In genomic region chr3:115946272-115946671, GRCm38 (mm10) we compare ENCODE assay signal across 25 mouse cellular contexts. TPM values are rescaled to one million over a fixed set of nuclear protein-coding genes. Genes with fewer than 3 reads are reported as not detected.
A peak's percentile ranks its signal among the peaks of the same experiment; 100 is the strongest.
DNase-seq lines count a peak whose midpoint lies in the region; ATAC-seq lines count a peak whose summit lies in the region.
"Had no signal": no experiment of that assay in that cellular context is flagged by ENCODE, and none has a peak within 500 bp of the region (broad histone marks: within the 10 kb centered on the region; RNA-seq: fewer than 3 reads in every experiment).

No protein-coding gene starts in this region.

- no peaks in the 10 kb centered on the region for H3K9me3 ChIP-seq in heart, embryonic 10.5 days
- no peaks in the 10 kb centered on the region for H3K9me3 ChIP-seq in midbrain, embryonic 11.5 days (ENCODE audit: control insufficient read depth, low read length)
- H3K9me3 ChIP-seq in midbrain, embryonic 13.5 days: no peaks in the 10 kb centered on the region
- H3K9me3 ChIP-seq in liver, embryonic 13.5 days (replicated peaks): no peaks in the 10 kb centered on the region
- H3K9me3 ChIP-seq in hindbrain, embryonic 13.5 days: no peaks in the 10 kb centered on the region
- H3K9me3 ChIP-seq: forebrain, embryonic 10.5 days; forebrain, embryonic 13.5 days; heart, embryonic 12.5 days; heart, embryonic 15.5 days; hindbrain, embryonic 15.5 days had no signal

- no peak overlapping the region for H3K27ac ChIP-seq in heart, embryonic 10.5 days
- no peak overlapping the region for H3K27ac ChIP-seq in midbrain, embryonic 11.5 days (ENCODE audit: low read depth, low read length)
- H3K27ac ChIP-seq in midbrain, embryonic 13.5 days: no peak overlapping the region
- no peak overlapping the region for H3K27ac ChIP-seq in liver, embryonic 13.5 days
- no peak overlapping the region for H3K27ac ChIP-seq in hindbrain, embryonic 13.5 days
- H3K27ac ChIP-seq: forebrain, embryonic 10.5 days; forebrain, embryonic 13.5 days; heart, embryonic 15.5 days; hindbrain, embryonic 15.5 days had no signal

- H3K4me1 ChIP-seq in heart, embryonic 10.5 days: 0 out of 2 replicates have a peak, but pooled peaks cover 2% of the 10 kb centered on the region
- no peaks in the 10 kb centered on the region; the same call in 1 of the 2 replicates for H3K4me1 ChIP-seq in midbrain, embryonic 11.5 days (ENCODE audit: control insufficient read depth, insufficient read depth, low read length)
- 0 out of 2 replicates have a peak, but pooled peaks cover 6% of the 10 kb centered on the region for H3K4me1 ChIP-seq in midbrain, embryonic 13.5 days (replicated peaks)
- H3K4me1 ChIP-seq in liver, embryonic 13.5 days (replicated peaks): peaks cover 23% of the 10 kb centered on the region
- H3K4me1 ChIP-seq in hindbrain, embryonic 13.5 days (replicated peaks): peaks cover 10% of the 10 kb centered on the region; the same call in 1 of the 2 replicates
- H3K4me1 ChIP-seq: heart, embryonic 12.5 days; heart, embryonic 15.5 days; hindbrain, embryonic 15.5 days had no signal

- H3K4me2 ChIP-seq in midbrain, embryonic 11.5 days: no peak overlapping the region
- H3K4me2 ChIP-seq in midbrain, embryonic 13.5 days (replicated peaks): no peak overlapping the region
- H3K4me2 ChIP-seq in liver, embryonic 13.5 days: no peak overlapping the region
- H3K4me2 ChIP-seq in hindbrain, embryonic 13.5 days: no peak overlapping the region
- H3K4me2 ChIP-seq: forebrain, embryonic 13.5 days; heart, embryonic 12.5 days; heart, embryonic 15.5 days; hindbrain, embryonic 15.5 days had no signal

- H3K27me3 ChIP-seq in heart, embryonic 10.5 days (ENCODE audit: insufficient read depth, poor library complexity, severe bottlenecking): no peaks in the 10 kb centered on the region
- H3K27me3 ChIP-seq in midbrain, embryonic 11.5 days (ENCODE audit: control insufficient read depth, insufficient read depth, low read length): no peaks in the 10 kb centered on the region
- H3K27me3 ChIP-seq in midbrain, embryonic 13.5 days: no peaks in the 10 kb centered on the region
- H3K27me3 ChIP-seq in liver, embryonic 13.5 days: no peaks in the 10 kb centered on the region
- H3K27me3 ChIP-seq in hindbrain, embryonic 13.5 days: no peaks in the 10 kb centered on the region
- H3K27me3 ChIP-seq: forebrain, embryonic 13.5 days; heart, embryonic 12.5 days; heart, embryonic 15.5 days; hindbrain, embryonic 15.5 days had no signal

- no peak overlapping the region for H3K4me3 ChIP-seq in heart, embryonic 10.5 days
- H3K4me3 ChIP-seq in midbrain, embryonic 11.5 days (ENCODE audit: low read depth, low read length): no peak overlapping the region
- H3K4me3 ChIP-seq in midbrain, embryonic 13.5 days (replicated peaks): no peak overlapping the region
- no peak overlapping the region for H3K4me3 ChIP-seq in liver, embryonic 13.5 days (replicated peaks)
- H3K4me3 ChIP-seq in hindbrain, embryonic 13.5 days: no peak overlapping the region
- H3K4me3 ChIP-seq: forebrain, embryonic 10.5 days; forebrain, embryonic 13.5 days; heart, embryonic 12.5 days; heart, embryonic 15.5 days; hindbrain, embryonic 15.5 days had no signal

- WGBS in heart, embryonic 10.5 days: 93% methylated on average over 8 of the region's 8 CpGs
- WGBS in midbrain, embryonic 11.5 days: 96% methylated on average over 8 of the region's 8 CpGs
- WGBS in midbrain, embryonic 13.5 days: 94% methylated on average over 8 of the region's 8 CpGs
- 82% methylated on average over 8 of the region's 8 CpGs for WGBS in liver, embryonic 13.5 days (ENCODE audit: insufficient replicate concordance)
- 97% methylated on average over 8 of the region's 8 CpGs for WGBS in hindbrain, embryonic 13.5 days

- DNase-seq in heart, embryonic 10.5 days (ENCODE audit: low spot score): peak; percentile 66
- DNase-seq in heart, postnatal 4 days: no peak
- peak; percentile 60 for DNase-seq in midbrain, embryonic 11.5 days (ENCODE audit: low spot score, missing footprints)
- no peak for DNase-seq in liver, embryonic 13.5 days
- DNase-seq in layer of hippocampus, adult 18-20 months (ENCODE audit: low spot score in 2 of 2): no peak
- DNase-seq: adrenal gland, adult 8-10 months; adrenal gland, postnatal 25 days; cerebellum, adult 11-12 months; cerebellum, adult 8-10 months; cerebellum, postnatal 10 days; cerebellum, postnatal 36 days; embryo, embryonic 11 days; gastrocnemius, postnatal 14 days; heart, adult 11 months; heart, postnatal 10 days; heart, postnatal 36 days had no signal

- peaks cover 39% of the 10 kb centered on the region for H3K36me3 ChIP-seq in heart, embryonic 10.5 days
- H3K36me3 ChIP-seq in midbrain, embryonic 11.5 days (ENCODE audit: control insufficient read depth, insufficient read depth, low read length): no peaks in the 10 kb centered on the region
- H3K36me3 ChIP-seq in midbrain, embryonic 13.5 days: peaks cover 57% of the 10 kb centered on the region
- peaks cover 58% of the 10 kb centered on the region for H3K36me3 ChIP-seq in liver, embryonic 13.5 days
- peaks cover 61% of the 10 kb centered on the region for H3K36me3 ChIP-seq in hindbrain, embryonic 13.5 days

- H3K9ac ChIP-seq in midbrain, embryonic 11.5 days (ENCODE audit: low read length): no peak overlapping the region
- H3K9ac ChIP-seq in midbrain, embryonic 13.5 days (replicated peaks): no peak overlapping the region
- no peak overlapping the region for H3K9ac ChIP-seq in liver, embryonic 13.5 days
- no peak overlapping the region for H3K9ac ChIP-seq in hindbrain, embryonic 13.5 days
- H3K9ac ChIP-seq: forebrain, embryonic 13.5 days; heart, embryonic 12.5 days; heart, embryonic 15.5 days; hindbrain, embryonic 15.5 days had no signal

- ATAC-seq in midbrain, embryonic 11.5 days (ENCODE audit: low FRiP score): no peak
- ATAC-seq in midbrain, embryonic 13.5 days: no peak
- peak; percentile 57; the same call in 1 of the 2 replicates for ATAC-seq in liver, embryonic 13.5 days (ENCODE audit: low read depth)
- ATAC-seq in hindbrain, embryonic 13.5 days (ENCODE audit: low FRiP score): no peak
- ATAC-seq: activated CD4-positive, CD25-positive, alpha-beta regulatory T cell, adult 4 months; forebrain, embryonic 13.5 days; forebrain, embryonic 16.5 days had no signal

RNA-seq across cellular contexts. Expression of gene Dph5, which starts 58.6 kb away (rescaled TPM):
- polyA plus RNA-seq in heart, embryonic 10.5 days (2016; fragmentation: Nextera tagmentation; extraction: Ambion mirVana): 25.8 and 30.9 TPM in 2 replicates
- 10 to 100 TPM in 1 of 2 experiments, 1 to 10 TPM in 1; 8.7 to 11.4 TPM for total RNA-seq in heart, postnatal 4 days (2021)
- 25.2 and 28.4 TPM in 2 replicates for polyA plus RNA-seq in midbrain, embryonic 11.5 days (2014; fragmentation: Nextera tagmentation; extraction: Ambion mirVana)
- 26.2 and 28.5 TPM in 2 replicates for polyA plus RNA-seq in midbrain, embryonic 13.5 days (2015; fragmentation: Nextera tagmentation; extraction: Ambion mirVana)
- 23.5 and 25.6 TPM in 2 replicates for polyA plus RNA-seq in liver, embryonic 13.5 days (2015; fragmentation: Nextera tagmentation; extraction: Ambion mirVana)
- polyA plus RNA-seq in hindbrain, embryonic 13.5 days (2015; fragmentation: Nextera tagmentation; extraction: Ambion mirVana): 25.6 and 27.7 TPM in 2 replicates
- total RNA-seq in layer of hippocampus, adult 18-20 months (2021): 10 to 100 TPM; 11.1 to 13.4 TPM

Comparison
In these comparisons a context has a peak if more than half of its experiments do, and no peak if none do; other contexts are left out.
1. DNase-seq: peak in heart, embryonic 10.5 days (single experiment) and midbrain, embryonic 11.5 days (single experiment); none in heart, postnatal 4 days (single experiment), liver, embryonic 13.5 days (single experiment) and layer of hippocampus, adult 18-20 months (0 of 2).